Mouse (Mus musculus) kidney, postnatal 0 days (tissue): ENCODE data around the gene Rsf1. TPM values are rescaled to one million over a fixed set of nuclear protein-coding genes. Genes with fewer than 3 reads are reported as not detected.

Experiments
- ATAC-seq: fragments of 200-750 bp; cut with Nextera tagmentation; replicated peaks from 2 replicates; pipeline ENCODE4 v1.8.0; 2017; ENCODE audit warnings: low read depth, moderate number of reproducible peaks, moderate TSS enrichment, moderate library complexity; ENCODE audit not compliant: low FRiP score
- DNase-seq: peaks from one replicate; pipeline ENCODE4 v3.0.0-alpha.2; 2016; ENCODE audit warnings: low spot score
- H3K27ac ChIP-seq: fragments of 300-500 bp; sonication (generic); 2 replicates; pipeline ENCODE4 v1.5.1; 2014; ENCODE audit warnings: mild to moderate bottlenecking
- H3K27me3 ChIP-seq: fragments of 300-500 bp; sonication (generic); 2 replicates; pipeline ENCODE4 v1.6.1; 2014; ENCODE audit warnings: low read length, mixed read lengths; ENCODE audit not compliant: insufficient read depth
- H3K36me3 ChIP-seq: fragments of 300-500 bp; sonication (generic); 2 replicates; pipeline ENCODE4 v1.6.1; 2014; ENCODE audit warnings: low read length, mixed read lengths; ENCODE audit not compliant: insufficient read depth
- H3K4me1 ChIP-seq: fragments of 300-500 bp; sonication (generic); replicated peaks from 2 replicates; pipeline ENCODE4 v1.6.1; 2014; ENCODE audit warnings: antibody characterized with exemption, low read length, mixed read lengths; ENCODE audit not compliant: insufficient read depth
- H3K4me2 ChIP-seq: fragments of 300-500 bp; sonication (generic); 2 replicates; pipeline ENCODE4 v1.6.1; 2014; ENCODE audit warnings: mild to moderate bottlenecking, low read length, moderate library complexity, mixed read lengths
- H3K4me3 ChIP-seq: fragments of 300-500 bp; sonication (generic); replicated peaks from 2 replicates; pipeline ENCODE4 v1.5.1; 2014; ENCODE audit warnings: low read depth, low read length
- H3K9ac ChIP-seq: fragments of 300-500 bp; sonication (generic); 2 replicates; pipeline ENCODE4 v1.6.1; 2014; ENCODE audit warnings: low read depth, low read length
- H3K9me3 ChIP-seq: fragments of 300-500 bp; sonication (generic); replicated peaks from 2 replicates; pipeline ENCODE4 v1.6.1; 2016; ENCODE audit warnings: low read length, inconsistent platforms, mixed read lengths
- CTCF ChIP-seq: IDR thresholded peaks from 2 replicates; pipeline ENCODE4 v1.5.1; 2016; ENCODE audit warnings: antibody characterized with exemption, low read depth, mild to moderate bottlenecking, moderate library complexity
- WGBS: fragments of 180-500 bp; shearing (Covaris S2); extraction: QIAGEN DNeasy Blood & Tissue Kit; methylation state at CpG from one replicate; pipeline ENCODE4 v1.1.7; 2014; 5-methylcytosine and 5-hydroxymethylcytosine counted together
- polyA plus RNA-seq: library from polyadenylated mRNA; unstranded; fragments of >200 nt; fragmentation: Nextera tagmentation; extraction: Ambion mirVana; gene quantifications from 2 replicates; pipeline ENCODE4 v1.2.1, GENCODE M21; 2015

Gene Rsf1
- polyA plus RNA-seq, 1 experiment from 2014 or later: 22.0 TPM

DNA sequence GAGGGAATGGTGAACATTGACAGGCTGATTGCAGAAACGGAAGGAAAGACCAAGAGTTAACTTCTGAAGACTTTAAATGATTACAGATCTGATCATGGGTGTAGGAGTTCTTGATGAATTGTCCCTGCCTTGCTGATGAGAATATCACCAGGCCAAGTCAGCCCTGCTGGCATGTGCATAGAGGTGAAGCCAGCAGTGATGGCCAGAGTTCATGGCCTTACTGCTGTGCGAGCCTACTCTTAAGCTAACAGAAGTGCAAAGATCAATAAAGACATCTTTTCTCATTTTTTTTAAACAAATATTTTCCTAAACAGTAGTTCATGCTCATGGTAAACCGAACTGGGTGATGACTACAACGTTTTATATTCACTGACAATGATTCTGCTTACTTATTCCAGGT, 71.0 kb downstream of the Rsf1 start:
- Histone ChIP-seq H3K4me3 (no peak overlapping the region), H3K4me1 (no peaks in the 10 kb centered on the region), H3K36me3 (peaks cover 16% of the 10 kb centered on the region), H3K27me3 (no peaks in the 10 kb centered on the region), H3K9me3 (no peaks in the 10 kb centered on the region), H3K4me2 (no peak overlapping the region), H3K9ac (no peak overlapping the region), H3K27ac (no peak overlapping the region)
- no peak for TF ChIP-seq CTCF
- 90% methylated on average over 4 of the region's 4 CpGs for WGBS
- ATAC-seq (no peak), DNase-seq (no peak)

GRCm38 (mm10) chr7:97656144-97656543, 76.5 kb downstream of the Rsf1 start:
- H3K36me3 ChIP-seq: peaks cover 19% of the 10 kb centered on the region
- TF ChIP-seq CTCF: peak; percentile 43
- no peaks in the 10 kb centered on the region for H3K4me1 ChIP-seq
- H3K4me2 ChIP-seq: no peak overlapping the region
- no peak for DNase-seq
- H3K9ac ChIP-seq: no peak overlapping the region
- H3K9me3 ChIP-seq: no peaks in the 10 kb centered on the region
- no peaks in the 10 kb centered on the region for H3K27me3 ChIP-seq
- no peak for ATAC-seq
- no peak overlapping the region for H3K27ac ChIP-seq
- 88% methylated on average over 6 of the region's 6 CpGs for WGBS
- no peak overlapping the region for H3K4me3 ChIP-seq

DNA sequence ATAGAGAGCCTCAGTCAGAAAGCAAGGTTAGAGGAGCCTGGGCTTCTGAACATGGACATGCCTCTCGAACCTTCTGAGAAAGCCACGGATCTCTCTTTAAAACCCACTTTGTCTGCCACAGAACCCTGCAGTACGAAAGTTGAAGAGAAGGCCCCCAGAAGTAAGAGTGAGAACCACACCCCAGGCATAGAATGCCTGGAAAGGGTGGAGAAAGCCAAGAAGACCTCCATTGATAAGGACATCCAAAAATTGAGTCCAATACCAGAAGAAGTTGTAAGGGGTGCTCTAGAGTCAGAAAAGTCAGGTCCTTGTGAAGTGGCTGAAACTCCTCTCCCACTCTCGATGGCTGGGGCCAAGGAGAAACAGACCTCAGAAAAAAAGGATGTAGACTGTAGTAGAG, 81.9 kb downstream of the Rsf1 start:
- Histone ChIP-seq H3K36me3 (peaks cover 29% of the 10 kb centered on the region), H3K27ac (no peak overlapping the region), H3K4me2 (no peak overlapping the region), H3K9ac (no peak overlapping the region), H3K4me3 (no peak overlapping the region), H3K4me1 (no peaks in the 10 kb centered on the region), H3K9me3 (no peaks in the 10 kb centered on the region), H3K27me3 (no peaks in the 10 kb centered on the region)
- no peak for DNase-seq
- ATAC-seq: no peak
- TF ChIP-seq CTCF: no peak
- 90% methylated on average over 4 of the region's 4 CpGs for WGBS

GRCm38 (mm10) chr7:97679239-97679638, 99.5 kb downstream of the Rsf1 start:
- 15% methylated on average over 1 of the region's 1 CpGs for WGBS
- DNase-seq: peak; percentile 69
- Histone ChIP-seq H3K4me1 (no peaks in the 10 kb centered on the region), H3K9me3 (no peaks in the 10 kb centered on the region), H3K9ac (no peak overlapping the region), H3K4me2 (no peak overlapping the region), H3K36me3 (peaks cover 34% of the 10 kb centered on the region; the same call in 1 of the 2 replicates), H3K27me3 (no peaks in the 10 kb centered on the region), H3K4me3 (no peak overlapping the region), H3K27ac (no peak overlapping the region)
- no peak for ATAC-seq
- TF ChIP-seq CTCF: peak; percentile 70

DNA sequence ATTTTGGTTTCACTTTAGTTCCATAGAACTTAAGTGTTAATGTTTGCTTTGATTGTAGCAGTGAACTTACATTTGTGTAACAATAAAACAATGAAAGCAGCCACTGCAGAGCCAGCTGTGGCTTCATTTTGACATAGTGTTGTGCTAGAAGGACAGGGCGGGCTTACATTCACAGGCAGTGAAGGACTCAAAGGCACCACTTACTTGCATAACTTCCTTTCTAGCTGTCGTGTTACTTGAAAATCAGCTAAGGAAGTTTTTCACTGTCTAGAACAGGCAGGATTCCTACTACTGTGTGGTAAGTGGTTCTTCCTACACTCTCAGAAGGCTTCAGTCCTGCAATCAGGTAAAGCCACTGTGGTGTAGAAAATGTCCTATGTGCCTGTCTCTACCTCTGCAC, 108.1 kb downstream of the Rsf1 start:
- 84% methylated on average over 2 of the region's 2 CpGs for WGBS
- no peaks in the 10 kb centered on the region for H3K4me1 ChIP-seq
- DNase-seq: no peak

DNA sequence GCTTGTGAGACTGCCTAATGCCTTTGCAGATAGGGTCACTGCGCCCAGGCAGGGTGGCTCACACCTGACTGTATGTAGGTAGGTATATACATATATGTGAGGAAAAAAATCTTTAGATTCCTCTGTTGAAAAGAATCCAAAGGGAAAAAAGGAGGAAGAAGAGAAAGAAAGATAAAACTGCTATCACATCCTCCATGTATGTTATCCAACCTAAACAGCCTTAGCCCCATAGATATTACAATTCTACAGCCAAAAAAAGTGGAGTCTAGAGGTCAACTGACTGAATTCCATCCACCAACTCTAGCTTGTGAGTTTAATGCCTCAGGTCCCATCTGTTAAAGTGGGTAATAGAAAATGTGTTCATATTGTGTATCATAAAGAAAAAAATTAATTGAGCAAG, 115.8 kb downstream of the Rsf1 start:
- H3K36me3 ChIP-seq: no peaks in the 10 kb centered on the region
- H3K4me3 ChIP-seq: no peak overlapping the region
- 97% methylated on average over 1 of the region's 1 CpGs for WGBS
- H3K27me3 ChIP-seq: no peaks in the 10 kb centered on the region
- no peak overlapping the region for H3K9ac ChIP-seq
- no peak overlapping the region for H3K4me2 ChIP-seq
- TF ChIP-seq CTCF: no peak
- H3K27ac ChIP-seq: no peak overlapping the region
- H3K9me3 ChIP-seq: no peaks in the 10 kb centered on the region
- H3K4me1 ChIP-seq: no peaks in the 10 kb centered on the region
- no peak for ATAC-seq
- DNase-seq: no peak

More for the DNA sequence above, 108.1 kb downstream of the Rsf1 start:
- no peak for TF ChIP-seq CTCF
- H3K4me2 ChIP-seq: no peak overlapping the region
- ATAC-seq: no peak
- H3K27ac ChIP-seq: no peak overlapping the region
- no peak overlapping the region for H3K4me3 ChIP-seq
- no peaks in the 10 kb centered on the region for H3K27me3 ChIP-seq
- peaks cover 14% of the 10 kb centered on the region; the same call in 1 of the 2 replicates for H3K36me3 ChIP-seq
- no peaks in the 10 kb centered on the region for H3K9me3 ChIP-seq
- H3K9ac ChIP-seq: no peak overlapping the region

- Histone ChIP-seq H3K4me2 (peak overlapping the region; percentile 81), H3K4me1 (no peaks in the 10 kb centered on the region), H3K27ac (peak overlapping the region; percentile 83), H3K9ac (peak overlapping the region; percentile 84), H3K27me3 (no peaks in the 10 kb centered on the region), H3K9me3 (no peaks in the 10 kb centered on the region), H3K4me3 (peak overlapping the region; percentile 93), H3K36me3 (no peaks in the 10 kb centered on the region)
- no peak for DNase-seq
- ATAC-seq: peak; percentile 59
- 37% methylated on average over 19 of the region's 19 CpGs for WGBS
- TF ChIP-seq CTCF: no peak
Observed at GRCm38 (mm10) chr7:97696133-97696505, 116.4 kb downstream of the Rsf1 start.
